Mouse (Mus musculus): ENCODE measurements around the gene Gm14410. TPM values are rescaled to one million over a fixed set of nuclear protein-coding genes. Genes with fewer than 3 reads are reported as not detected.
"Not testable (repeated sequence)": the region's sequence is repeated elsewhere in the genome, so short reads cannot be mapped to it uniquely, and the experiment has no call there.

Gene Gm14410
- polyA plus RNA-seq (2014; fragmentation: Nextera tagmentation; extraction: Ambion mirVana) = 34.7 and 35.9 TPM in 2 replicates

GRCm38 (mm10) chr2:177206341-177206740 is at the start of gene Gm14410:
TSS of gene Gm14410 (minus strand) at chr2:177206421.
- H3K36me3 ChIP-seq (replicated peaks; ENCODE audit: control insufficient read depth, insufficient read depth, low read depth, low read length); DNase-seq (ENCODE audit: low spot score); H3K27ac ChIP-seq (replicated peaks; ENCODE audit: low read depth, low read length); H3K4me2 ChIP-seq (ENCODE audit: low read depth, low read length); H3K27me3 ChIP-seq (ENCODE audit: control insufficient read depth, insufficient read depth, low read length); H3K9me3 ChIP-seq (replicated peaks; ENCODE audit: control insufficient read depth, low read length); ATAC-seq (replicated peaks; ENCODE audit: insufficient number of reproducible peaks, low FRiP score, low TSS enrichment, low read depth); H3K4me1 ChIP-seq (ENCODE audit: control insufficient read depth, insufficient read depth, low read length); H3K9ac ChIP-seq (replicated peaks; ENCODE audit: low read length): not testable (repeated sequence)
- peak within 1 kb of the TSS; percentile 30 for H3K4me3 ChIP-seq (ENCODE audit: low read depth, low read length)
- 0% methylated on average over 4 of the region's 6 CpGs for WGBS

- 97% methylated on average over 2 of the region's 2 CpGs for WGBS
- ATAC-seq (replicated peaks; ENCODE audit: insufficient number of reproducible peaks, low FRiP score, low TSS enrichment, low read depth); DNase-seq (ENCODE audit: low spot score); H3K4me2 ChIP-seq (ENCODE audit: low read depth, low read length); H3K4me1 ChIP-seq (ENCODE audit: control insufficient read depth, insufficient read depth, low read length); H3K27ac ChIP-seq (replicated peaks; ENCODE audit: low read depth, low read length); H3K36me3 ChIP-seq (replicated peaks; ENCODE audit: control insufficient read depth, insufficient read depth, low read depth, low read length); H3K27me3 ChIP-seq (ENCODE audit: control insufficient read depth, insufficient read depth, low read length); H3K9me3 ChIP-seq (replicated peaks; ENCODE audit: control insufficient read depth, low read length); H3K4me3 ChIP-seq (ENCODE audit: low read depth, low read length); H3K9ac ChIP-seq (replicated peaks; ENCODE audit: low read length): not testable (repeated sequence)
These were observed 41.2 kb upstream of the Gm14410 start for GRCm38 (mm10) chr2:177247449-177247848.

GRCm38 (mm10) chr2:177230461-177230860 is 24.2 kb upstream of the Gm14410 start:
- H3K27ac ChIP-seq (replicated peaks; ENCODE audit: low read depth, low read length); H3K36me3 ChIP-seq (replicated peaks; ENCODE audit: control insufficient read depth, insufficient read depth, low read depth, low read length); H3K4me2 ChIP-seq (ENCODE audit: low read depth, low read length); H3K9me3 ChIP-seq (replicated peaks; ENCODE audit: control insufficient read depth, low read length); ATAC-seq (replicated peaks; ENCODE audit: insufficient number of reproducible peaks, low FRiP score, low TSS enrichment, low read depth); H3K4me1 ChIP-seq (ENCODE audit: control insufficient read depth, insufficient read depth, low read length); DNase-seq (ENCODE audit: low spot score); H3K9ac ChIP-seq (replicated peaks; ENCODE audit: low read length); H3K27me3 ChIP-seq (ENCODE audit: control insufficient read depth, insufficient read depth, low read length); H3K4me3 ChIP-seq (ENCODE audit: low read depth, low read length): not testable (repeated sequence)
- WGBS = 67% methylated on average over 2 of the region's 2 CpGs

GRCm38 (mm10) chr2:177172749-177173148 is 33.5 kb downstream of the Gm14410 start:
- not testable (repeated sequence) for H3K27me3 ChIP-seq (ENCODE audit: control insufficient read depth, insufficient read depth, low read length); H3K36me3 ChIP-seq (replicated peaks; ENCODE audit: control insufficient read depth, insufficient read depth, low read depth, low read length); DNase-seq (ENCODE audit: low spot score); H3K4me3 ChIP-seq (ENCODE audit: low read depth, low read length); ATAC-seq (replicated peaks; ENCODE audit: insufficient number of reproducible peaks, low FRiP score, low TSS enrichment, low read depth); H3K9ac ChIP-seq (replicated peaks; ENCODE audit: low read length); H3K4me2 ChIP-seq (ENCODE audit: low read depth, low read length); H3K27ac ChIP-seq (replicated peaks; ENCODE audit: low read depth, low read length); H3K4me1 ChIP-seq (ENCODE audit: control insufficient read depth, insufficient read depth, low read length); H3K9me3 ChIP-seq (replicated peaks; ENCODE audit: control insufficient read depth, low read length)
- WGBS = 87% methylated on average over 5 of the region's 5 CpGs

Other genes with a start within 250 kb of the Gm14410 start
- gene Gm14419, start 205.5 kb downstream of the Gm14410 start, polyA plus RNA-seq (2014; fragmentation: Nextera tagmentation; extraction: Ambion mirVana) = 14.5 and 15.1 TPM in 2 replicates
- not detected in 2 replicates for gene Gm14401, start 132.1 kb downstream of the Gm14410 start, polyA plus RNA-seq (2014; fragmentation: Nextera tagmentation; extraction: Ambion mirVana)
- gene Gm14409, start 60.6 kb upstream of the Gm14410 start, polyA plus RNA-seq (2014; fragmentation: Nextera tagmentation; extraction: Ambion mirVana) = not detected in 2 replicates
- 0.63 and 0.79 TPM in 2 replicates for gene Gm14412, start 117.9 kb upstream of the Gm14410 start, polyA plus RNA-seq (2014; fragmentation: Nextera tagmentation; extraction: Ambion mirVana)
- gene Gm14418, start 191.9 kb upstream of the Gm14410 start, polyA plus RNA-seq (2014; fragmentation: Nextera tagmentation; extraction: Ambion mirVana) = 14.4 and 14.7 TPM in 2 replicates

All from embryonic facial prominence, embryonic 11.5 days (tissue).